Mouse (Mus musculus): ENCODE data around the gene Ufsp2. TPM values are rescaled to one million over a fixed set of nuclear protein-coding genes. Genes with fewer than 3 reads are reported as not detected.

Ufsp2 gene
- polyA plus RNA-seq, 1 experiment, result 42.1 TPM

- Histone ChIP-seq H3K27ac (replicated peaks; ENCODE audit: low read depth, low read length) (peak overlapping the region; percentile 92), H3K4me3 (ENCODE audit: insufficient read depth, low read depth, low read length) (peak overlapping the region; percentile 73), H3K4me1 (ENCODE audit: control insufficient read depth, insufficient read depth, insufficient read length, low read length) (no peaks in the 10 kb centered on the region)
Observed at GRCm38 (mm10) chr8:45999784-46000705, 24.7 kb downstream of the Ufsp2 start.

GRCm38 (mm10) chr8:46005596-46005995 is 30.3 kb downstream of the Ufsp2 start, which contains the start of gene Ankrd37:
TSS of gene Ankrd37 (minus strand) at chr8:46005707.
- Histone ChIP-seq H3K4me3 (ENCODE audit: insufficient read depth, low read depth, low read length) (no peak within 1 kb of the TSS), H3K27ac (replicated peaks; ENCODE audit: low read depth, low read length) (no peak within 1 kb of the TSS), H3K4me1 (ENCODE audit: control insufficient read depth, insufficient read depth, insufficient read length, low read length) (no peaks in the 10 kb centered on the region)

GRCm38 (mm10) chr8:46007050-46007672 is 31.8 kb downstream of the Ufsp2 start:
- Histone ChIP-seq H3K4me3 (ENCODE audit: insufficient read depth, low read depth, low read length) (no peak overlapping the region), H3K27ac (replicated peaks; ENCODE audit: low read depth, low read length) (no peak overlapping the region)

GRCm38 (mm10) chr8:46010306-46010705 is 35.0 kb downstream of the Ufsp2 start:
- no peak overlapping the region; the same call in 1 of the 2 replicates for H3K4me3 ChIP-seq (ENCODE audit: insufficient read depth, low read depth, low read length)
- no peak overlapping the region for H3K27ac ChIP-seq (replicated peaks; ENCODE audit: low read depth, low read length)
- peaks cover 3% of the 10 kb centered on the region; the same call in 1 of the 2 replicates for H3K4me1 ChIP-seq (ENCODE audit: control insufficient read depth, insufficient read depth, insufficient read length, low read length)

More at GRCm38 (mm10) chr8:46007050-46007672, 31.8 kb downstream of the Ufsp2 start:
- peaks cover 3% of the 10 kb centered on the region; the same call in 1 of the 2 replicates for H3K4me1 ChIP-seq (ENCODE audit: control insufficient read depth, insufficient read depth, insufficient read length, low read length)

GRCm38 (mm10) chr8:46010746-46011680 is 35.7 kb downstream of the Ufsp2 start:
- H3K4me3 ChIP-seq (ENCODE audit: insufficient read depth, low read depth, low read length), result peak overlapping the region; percentile 1; the same call in 1 of the 2 replicates
- H3K27ac ChIP-seq (replicated peaks; ENCODE audit: low read depth, low read length), result no peak overlapping the region

GRCm38 (mm10) chr8:46022203-46022602 is 46.9 kb downstream of the Ufsp2 start:
- Histone ChIP-seq H3K27ac (replicated peaks; ENCODE audit: low read depth, low read length) (peak overlapping the region; percentile 11; the same call in 1 of the 2 replicates), H3K4me3 (ENCODE audit: insufficient read depth, low read depth, low read length) (peak overlapping the region; percentile 17; the same call in 1 of the 2 replicates)

More at GRCm38 (mm10) chr8:46010746-46011680, 35.7 kb downstream of the Ufsp2 start:
- H3K4me1 ChIP-seq (ENCODE audit: control insufficient read depth, insufficient read depth, insufficient read length, low read length), result peaks cover 3% of the 10 kb centered on the region; the same call in 1 of the 2 replicates

DNA sequence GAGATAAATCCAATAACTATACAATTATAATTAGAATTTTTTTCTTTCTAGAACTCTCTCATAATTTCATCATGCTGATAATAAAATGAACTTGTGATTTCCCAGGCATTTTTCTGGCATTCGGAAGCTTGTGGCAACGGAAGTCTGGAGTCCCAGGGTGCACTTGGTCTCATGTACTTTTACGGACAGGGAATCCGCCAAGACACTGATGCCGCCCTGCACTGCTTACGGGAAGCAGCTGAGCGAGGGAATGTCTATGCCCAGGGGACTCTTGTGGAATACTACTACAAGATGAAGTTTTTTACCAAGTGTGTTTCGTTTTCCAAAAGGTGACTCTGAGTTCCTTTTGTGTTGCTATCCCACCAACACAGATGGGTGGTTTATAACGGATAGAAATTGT is 47.4 kb downstream of the Ufsp2 start:
- Histone ChIP-seq H3K4me1 (ENCODE audit: control insufficient read depth, insufficient read depth, insufficient read length, low read length) (0 out of 2 replicates have a peak, but pooled peaks cover 3% of the 10 kb centered on the region), H3K27ac (replicated peaks; ENCODE audit: low read depth, low read length) (no peak overlapping the region; the same call in 1 of the 2 replicates), H3K4me3 (ENCODE audit: insufficient read depth, low read depth, low read length) (no peak overlapping the region)

More at GRCm38 (mm10) chr8:46022203-46022602, 46.9 kb downstream of the Ufsp2 start:
- H3K4me1 ChIP-seq (ENCODE audit: control insufficient read depth, insufficient read depth, insufficient read length, low read length), result 0 out of 2 replicates have a peak, but pooled peaks cover 3% of the 10 kb centered on the region

DNA sequence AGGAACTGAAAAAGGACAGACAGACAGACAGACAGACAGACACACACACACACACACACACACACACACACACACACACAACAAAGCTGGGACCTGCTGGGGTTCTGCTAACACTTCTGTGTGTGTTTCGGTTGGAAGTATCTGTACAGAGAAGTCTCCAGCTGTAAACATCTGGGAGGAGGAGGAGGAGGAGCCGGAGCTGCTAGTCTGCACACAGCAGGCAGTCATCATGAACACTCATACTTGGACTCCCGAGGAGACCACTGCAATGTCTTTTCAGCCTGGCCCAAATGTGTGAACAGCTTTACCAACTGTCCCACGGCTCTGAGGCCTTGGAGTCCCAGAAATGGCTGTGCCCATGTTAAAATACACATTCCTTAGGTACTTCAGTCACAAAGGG is 49.1 kb downstream of the Ufsp2 start:
- Histone ChIP-seq H3K27ac (replicated peaks; ENCODE audit: low read depth, low read length) (no peak overlapping the region), H3K4me1 (ENCODE audit: control insufficient read depth, insufficient read depth, insufficient read length, low read length) (0 out of 2 replicates have a peak, but pooled peaks cover 3% of the 10 kb centered on the region), H3K4me3 (ENCODE audit: insufficient read depth, low read depth, low read length) (no peak overlapping the region)

GRCm38 (mm10) chr8:46036217-46036616 is 60.9 kb downstream of the Ufsp2 start:
- Histone ChIP-seq H3K4me3 (ENCODE audit: insufficient read depth, low read depth, low read length) (no peak overlapping the region), H3K27ac (replicated peaks; ENCODE audit: low read depth, low read length) (no peak overlapping the region), H3K4me1 (ENCODE audit: control insufficient read depth, insufficient read depth, insufficient read length, low read length) (no peaks in the 10 kb centered on the region)

DNA sequence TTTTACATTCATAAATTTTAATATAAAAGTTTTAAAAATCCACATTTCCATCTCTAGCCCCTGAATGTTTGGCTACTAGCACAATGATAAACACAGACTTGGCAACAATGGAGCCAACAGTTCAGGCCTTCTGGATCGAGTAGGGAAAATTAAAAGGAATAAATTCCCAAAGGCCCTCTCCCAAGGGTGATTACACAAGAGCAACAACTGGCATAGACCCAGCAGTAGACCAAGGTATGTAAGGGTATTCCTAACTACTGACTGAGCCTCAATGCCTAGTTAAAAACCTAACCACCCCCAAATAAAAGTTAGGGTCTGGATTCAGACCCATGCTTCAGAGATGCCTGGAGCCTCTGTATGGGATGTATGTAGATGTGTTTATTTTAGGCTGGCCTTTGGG is 64.3 kb downstream of the Ufsp2 start:
- Histone ChIP-seq H3K4me1 (ENCODE audit: control insufficient read depth, insufficient read depth, insufficient read length, low read length) (no peaks in the 10 kb centered on the region), H3K4me3 (ENCODE audit: insufficient read depth, low read depth, low read length) (no peak overlapping the region), H3K27ac (replicated peaks; ENCODE audit: low read depth, low read length) (no peak overlapping the region)

DNA sequence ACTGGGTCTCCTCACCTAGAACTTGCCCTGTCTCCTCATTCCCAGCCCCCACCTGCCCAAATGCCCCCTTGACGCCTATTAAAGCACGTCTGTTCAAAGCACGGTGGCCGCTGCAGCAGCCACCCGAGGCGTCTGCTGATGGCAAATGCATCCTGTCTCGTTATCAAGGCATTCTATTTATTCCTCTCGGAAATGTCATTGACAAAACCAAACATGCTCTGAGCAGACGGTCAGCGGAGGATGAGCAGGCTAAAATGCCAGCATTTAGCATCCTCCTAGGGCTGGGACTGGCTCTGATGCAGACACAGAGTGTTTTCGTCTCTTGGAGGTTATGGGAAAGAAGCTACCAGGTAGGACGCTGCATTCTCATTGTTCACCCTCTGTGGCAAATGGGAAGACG is 64.9 kb downstream of the Ufsp2 start:
- H3K27ac ChIP-seq (replicated peaks; ENCODE audit: low read depth, low read length), result no peak overlapping the region
- H3K4me1 ChIP-seq (ENCODE audit: control insufficient read depth, insufficient read depth, insufficient read length, low read length), result no peaks in the 10 kb centered on the region
- no peak overlapping the region for H3K4me3 ChIP-seq (ENCODE audit: insufficient read depth, low read depth, low read length)

All from brown adipose tissue, adult 24 weeks (tissue).